Mouse (Mus musculus) lung, postnatal 10 days (tissue): Measurements from ENCODE around the gene Cts7.

Experiments used
- DNase-seq: peaks from one replicate; pipeline ENCODE4 v3.0.0; 2021

Gene Cts7

DNA sequence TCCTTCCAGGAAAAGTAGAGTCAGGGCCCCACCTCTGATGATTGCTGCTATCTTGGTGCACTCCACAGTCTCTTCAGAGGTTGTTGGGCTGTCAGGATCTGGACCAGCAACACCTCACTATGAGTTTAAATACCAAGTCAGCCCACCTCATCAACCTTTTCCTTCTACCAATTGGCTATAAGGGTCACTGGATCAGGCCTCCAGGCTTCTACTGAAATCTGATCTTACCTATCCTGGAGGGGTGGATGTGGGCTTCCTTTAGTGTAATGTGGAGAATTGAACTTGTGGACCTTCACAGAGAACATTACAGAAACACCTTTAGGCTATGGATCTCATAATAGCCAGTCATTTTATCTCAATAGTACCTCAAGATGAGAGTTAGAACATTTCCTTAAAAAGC is at the start of gene Cts7:
Gene Cts7 (minus strand): TSS at position 101 of the 400 bp plus-strand sequence.
- no peak for DNase-seq
